Mouse (Mus musculus) adrenal gland (tissue): Measurements from ENCODE around the gene Hcar1.

ENCODE experiments used
- intact Hi-C: fragments of 180-260 bp; cut with DNase I; formaldehyde crosslinking; loops from one replicate; pipeline ENCODE4 v1.15.1; 2025
- long read RNA-seq, 2 experiments: library from polyadenylated mRNA; unstranded; transcript quantifications; one replicate each; pipeline ENCODE4 v2.0.0; 2020; ENCODE audit warnings: borderline replicate concordance in 1 of 2; ENCODE audit not compliant: insufficient replicate concordance in 1 of 2

Hcar1 gene
- long read RNA-seq, experiment 1: 0 reads
- long read RNA-seq, experiment 2: 0 reads

- intact Hi-C loops: no loop called here
Observed at GRCm38 (mm10) chr5:123879928-123880327, at the start of gene Hcar1. Gene Hcar1, minus strand, starts transcription at chr5:123880020.

- intact Hi-C loops: no loop called here
Observed at GRCm38 (mm10) chr5:123927118-123927517, 47.3 kb upstream of the Hcar1 start, which contains the start of gene Gm43518. Gene Gm43518, plus strand, starts transcription at chr5:123927418.

DNA sequence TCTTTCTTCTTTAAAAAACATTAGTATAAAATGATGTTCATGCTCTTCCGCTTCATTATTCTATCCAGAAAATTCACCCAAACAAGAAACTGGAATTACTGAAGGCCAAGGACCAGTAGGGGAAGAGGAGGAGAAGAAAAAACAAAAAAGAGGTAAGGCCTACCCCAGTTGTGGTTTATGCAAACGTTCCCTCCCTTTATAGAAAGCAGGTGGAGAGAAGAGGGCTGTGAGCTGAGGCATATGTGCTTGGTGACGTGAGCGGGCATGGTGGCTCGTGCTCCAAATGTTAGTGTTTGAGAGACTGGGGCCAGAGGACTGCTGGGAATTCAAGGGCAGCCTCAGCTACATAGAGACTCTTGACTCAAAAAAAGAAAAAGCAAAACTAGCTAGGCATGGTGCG lies 42.3 kb upstream of the Hcar1 start:
- intact Hi-C loops: no loop called here

GRCm38 (mm10) chr5:123914852-123915251 lies 35.0 kb upstream of the Hcar1 start:
- intact Hi-C loops: no loop called here

DNA sequence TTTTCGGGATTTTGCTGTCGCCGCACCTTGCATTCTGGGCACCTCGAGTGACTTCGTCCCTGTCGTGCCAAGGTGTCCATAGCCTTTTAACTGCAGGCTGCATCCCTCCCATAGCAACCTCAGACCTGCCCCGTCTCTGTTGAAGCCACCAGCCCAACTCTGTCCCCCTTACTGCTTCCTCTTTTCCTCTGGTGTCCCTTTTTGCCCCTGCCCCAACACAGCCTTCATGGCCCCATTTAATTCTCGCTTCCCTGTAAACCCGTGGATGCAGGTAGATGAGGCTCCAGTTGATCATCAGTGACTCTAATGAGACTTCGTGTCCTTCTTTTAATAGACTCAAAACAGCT lies 27.8 kb upstream of the Hcar1 start:
- intact Hi-C loops: loop anchor here (1.0 to 10.0 kb wide), 3 partner anchors 80 to 283 kb away; partner anchors contain the start of genes Kntc1 and Rsrc2

DNA sequence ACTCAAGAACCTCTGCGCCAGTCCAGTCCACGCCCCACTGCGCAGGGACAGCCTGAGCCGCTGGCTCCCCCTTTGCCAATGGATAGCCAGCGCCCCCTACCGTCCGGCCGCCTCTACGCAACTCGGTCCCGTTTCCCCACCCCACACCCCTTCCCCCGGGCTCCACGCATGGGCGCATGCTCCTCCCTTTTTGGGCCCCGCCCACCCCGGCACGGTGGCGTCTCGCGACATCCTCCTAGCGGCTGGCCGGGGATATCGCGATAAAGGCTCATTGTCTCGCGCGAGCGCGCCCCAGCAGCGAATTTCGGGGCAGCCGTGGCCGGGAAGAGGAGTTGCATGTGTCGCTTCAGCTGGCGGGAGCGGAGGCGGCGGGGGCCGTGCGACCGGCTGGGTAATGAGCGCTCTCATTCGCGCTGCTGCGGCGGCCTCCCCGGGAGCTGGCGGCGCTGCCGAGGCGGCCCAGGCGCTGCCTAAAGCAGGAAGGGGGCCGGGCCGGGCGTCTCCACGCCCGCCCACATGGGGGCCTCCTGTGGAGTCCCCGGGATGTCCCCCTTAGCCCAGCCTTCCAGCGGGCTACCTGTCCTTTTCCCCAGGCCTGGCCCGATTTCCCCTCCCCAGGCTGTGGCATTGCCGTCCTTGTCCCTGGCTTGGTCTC lies 27.3 kb upstream of the Hcar1 start, which contains the start of gene Denr:
Gene Denr, plus strand, starts transcription at position 200 of the 655 bp plus-strand sequence.
- intact Hi-C loops: loop anchor here (1.0 to 10.0 kb wide), 3 partner anchors 80 to 282 kb away; partner anchors contain the start of genes Kntc1 and Rsrc2

DNA sequence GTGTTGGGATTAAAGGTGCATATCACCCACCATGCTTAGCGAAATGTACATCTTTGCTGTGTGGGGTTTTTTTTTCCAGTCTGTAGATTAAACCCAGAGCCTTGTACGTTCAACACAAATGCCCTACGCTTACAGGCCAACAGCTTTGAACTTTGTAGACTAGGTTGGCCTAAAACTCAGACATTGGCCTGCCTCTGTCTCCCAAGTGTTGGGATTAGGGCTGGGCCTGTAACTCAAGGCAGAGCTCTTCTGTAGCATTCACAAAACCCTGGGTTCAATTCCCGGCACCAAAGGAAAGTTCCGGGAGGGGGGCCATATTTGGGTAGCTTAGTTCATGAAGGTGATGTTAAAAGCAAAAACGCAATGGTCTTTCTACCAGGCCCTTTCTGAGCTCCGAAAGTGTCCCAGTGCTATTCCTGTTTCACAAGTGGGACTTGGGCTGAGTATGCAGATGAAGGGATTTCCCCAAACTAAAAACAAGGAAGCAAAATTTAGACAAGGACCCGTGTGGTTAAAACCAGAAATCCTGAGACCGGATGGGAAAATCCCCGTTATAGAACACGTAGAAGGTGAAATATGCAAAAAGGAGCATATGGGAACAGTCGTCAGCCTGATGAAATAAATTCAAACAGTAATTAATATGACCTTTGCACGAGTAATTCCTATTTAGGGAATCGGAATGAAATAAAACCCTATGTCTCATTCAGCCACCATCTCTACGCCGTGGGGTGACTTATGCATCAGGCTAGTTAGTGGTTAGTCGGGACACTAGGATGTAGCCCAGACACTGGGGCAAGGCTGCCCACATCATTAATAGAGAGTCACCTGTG lies 26.5 kb upstream of the Hcar1 start:
- intact Hi-C loops: loop anchor here (5.0 to 10.0 kb wide), 2 partner anchors 79 to 282 kb away; no protein-coding TSS in a partner anchor

DNA sequence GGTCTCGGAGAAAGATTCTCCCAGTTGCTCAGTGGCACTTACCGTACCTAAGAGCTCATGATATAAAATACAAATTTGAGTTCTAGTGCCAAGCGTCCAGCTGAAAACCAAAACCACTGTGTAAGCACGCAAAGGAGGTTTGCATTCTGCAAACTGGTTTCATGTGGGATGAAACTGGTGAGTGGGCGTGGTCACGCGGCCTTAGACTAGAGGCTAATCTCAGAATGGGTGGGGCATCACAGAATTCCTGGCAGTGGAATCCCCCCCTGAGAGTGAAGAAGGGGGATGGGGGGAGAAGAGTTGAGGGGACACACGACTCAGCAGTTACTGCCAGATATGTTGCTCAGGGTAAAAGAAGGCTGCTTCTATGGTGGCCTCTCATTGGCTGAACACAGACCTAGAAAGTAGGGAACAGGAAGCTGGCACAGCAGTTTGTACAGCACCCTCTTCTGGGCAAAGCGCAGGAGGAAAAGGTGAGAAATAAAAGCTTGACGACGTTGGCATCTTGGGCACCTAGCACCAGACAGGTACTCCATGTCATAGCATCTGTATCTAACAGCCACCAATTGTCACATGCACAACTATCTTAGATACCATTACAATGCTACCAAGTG lies 24.3 kb upstream of the Hcar1 start:
- intact Hi-C loops: loop anchor here (10.0 kb wide), 1 partner anchor 279 kb away; no protein-coding TSS in a partner anchor

DNA sequence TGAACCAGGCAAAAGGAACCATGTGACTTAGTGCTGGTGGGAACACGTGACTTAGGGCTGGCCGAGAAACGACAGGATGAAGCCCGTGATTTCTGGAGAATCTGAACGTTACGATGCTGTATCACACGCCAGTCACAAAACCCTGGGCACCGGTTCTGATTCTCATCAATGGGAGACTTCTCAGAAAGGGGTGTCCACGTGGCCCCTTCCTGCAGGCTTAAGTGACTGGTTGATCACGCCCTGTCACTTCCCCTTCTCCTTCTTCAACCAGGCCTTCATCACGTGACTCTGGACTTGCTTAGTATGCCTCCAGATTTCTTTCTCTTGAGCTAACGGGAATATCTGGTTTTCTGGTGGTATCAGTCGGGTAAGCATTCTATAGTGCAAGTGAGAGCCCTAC lies 17.5 kb upstream of the Hcar1 start:
- intact Hi-C loops: no loop called here

DNA sequence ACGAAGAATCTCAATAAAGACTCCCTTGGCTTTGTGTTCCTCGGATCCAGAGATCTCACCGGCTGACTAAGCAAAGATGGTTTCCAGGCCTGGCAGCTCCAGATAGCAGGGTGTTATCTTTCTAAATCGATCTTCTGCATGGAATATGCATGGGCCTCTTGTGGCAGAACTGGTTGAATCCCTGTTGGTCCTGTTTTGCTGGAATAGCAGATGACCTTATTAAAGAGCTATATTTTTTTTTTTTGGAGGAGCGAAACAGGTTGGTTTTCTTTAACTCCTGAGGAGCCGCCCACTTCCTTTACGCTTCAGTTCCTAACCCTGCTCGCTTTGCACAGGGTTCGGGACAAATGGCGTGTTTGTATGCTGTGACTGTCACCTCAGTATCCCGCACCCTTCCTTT lies 16.6 kb upstream of the Hcar1 start:
- intact Hi-C loops: no loop called here

- intact Hi-C loops: no loop called here
Observed at GRCm38 (mm10) chr5:123893520-123893919, 13.7 kb upstream of the Hcar1 start.

DNA sequence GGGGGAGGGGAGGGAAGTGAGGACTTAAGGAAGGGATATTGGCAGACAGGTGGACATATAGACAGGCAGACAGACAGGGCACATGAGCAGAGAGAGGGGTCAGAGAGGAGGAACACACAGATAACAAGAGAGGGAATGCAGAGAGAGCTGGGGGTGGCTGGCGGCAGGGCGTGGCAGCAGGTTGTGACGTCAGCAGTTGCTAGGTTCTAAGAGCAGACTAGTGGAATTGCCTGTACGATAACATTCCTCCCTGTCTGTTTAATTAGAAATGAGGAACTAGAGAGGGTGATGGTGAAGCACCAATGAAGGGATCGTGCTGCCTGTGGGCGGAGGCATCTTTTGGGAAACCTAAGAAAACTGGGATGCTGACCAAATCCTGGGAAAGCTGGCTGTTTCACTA lies 11.8 kb upstream of the Hcar1 start:
- intact Hi-C loops: no loop called here

DNA sequence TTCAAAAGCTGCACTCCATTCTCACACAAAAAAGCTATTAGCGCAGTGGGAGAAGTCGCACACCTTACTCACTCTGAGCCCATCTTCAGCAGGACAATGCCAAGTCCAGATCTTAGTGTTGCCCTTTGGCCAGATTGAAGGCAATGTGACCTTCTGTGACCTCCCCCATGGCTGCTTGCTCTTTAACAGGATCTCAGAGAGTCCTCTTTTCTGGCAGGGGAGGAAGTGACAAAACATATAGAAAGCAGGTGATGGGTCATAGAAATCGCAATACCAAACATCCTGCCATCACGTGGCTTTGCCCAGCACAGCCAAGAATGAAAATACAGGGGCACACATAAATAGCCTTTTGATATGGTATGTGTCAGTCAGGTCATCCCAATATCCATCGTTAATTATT lies 11.2 kb upstream of the Hcar1 start:
- intact Hi-C loops: no loop called here

DNA sequence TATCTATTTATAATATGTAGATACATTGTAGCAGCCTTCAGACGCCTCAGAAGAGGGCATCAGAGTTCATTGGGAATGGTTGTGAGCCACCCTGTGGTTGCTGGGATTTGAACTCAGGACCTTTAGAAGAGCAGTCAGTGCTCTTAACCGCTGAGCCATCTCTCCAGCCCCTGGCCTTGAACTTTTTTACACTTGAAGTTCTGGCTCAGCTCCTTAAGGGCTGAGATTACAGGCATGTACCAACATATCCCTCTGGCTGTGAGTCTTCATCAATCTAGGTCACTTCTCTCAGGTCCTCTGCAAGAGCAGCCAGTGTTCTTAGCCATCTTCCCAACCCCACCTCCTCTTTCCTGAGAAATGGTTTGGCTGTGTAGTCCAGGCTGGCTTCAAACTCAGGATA lies 10.5 kb upstream of the Hcar1 start:
- intact Hi-C loops: no loop called here

- intact Hi-C loops: no loop called here
Observed at GRCm38 (mm10) chr5:123886365-123886764, 6.5 kb upstream of the Hcar1 start.

- intact Hi-C loops: no loop called here
Observed at GRCm38 (mm10) chr5:123884332-123884731, 4.5 kb upstream of the Hcar1 start.

DNA sequence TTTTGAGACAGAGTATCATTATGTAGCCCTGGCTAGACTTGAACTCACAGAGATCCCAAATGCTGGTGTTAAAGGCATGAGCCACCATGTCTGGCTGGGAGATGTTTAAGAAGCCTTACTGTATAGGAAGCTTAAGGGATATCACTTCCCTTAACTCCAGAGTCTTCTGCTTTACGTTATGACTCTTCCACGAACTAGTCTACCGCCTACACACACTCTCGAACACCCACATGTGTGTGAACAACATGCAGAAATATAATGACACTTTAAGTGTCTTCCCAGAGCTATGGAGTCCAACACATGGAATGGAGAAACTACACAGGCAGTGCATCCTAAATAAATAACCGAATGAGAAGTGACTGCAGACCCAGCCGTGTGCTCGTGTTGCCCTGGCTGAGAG lies 4.1 kb upstream of the Hcar1 start:
- intact Hi-C loops: no loop called here

DNA sequence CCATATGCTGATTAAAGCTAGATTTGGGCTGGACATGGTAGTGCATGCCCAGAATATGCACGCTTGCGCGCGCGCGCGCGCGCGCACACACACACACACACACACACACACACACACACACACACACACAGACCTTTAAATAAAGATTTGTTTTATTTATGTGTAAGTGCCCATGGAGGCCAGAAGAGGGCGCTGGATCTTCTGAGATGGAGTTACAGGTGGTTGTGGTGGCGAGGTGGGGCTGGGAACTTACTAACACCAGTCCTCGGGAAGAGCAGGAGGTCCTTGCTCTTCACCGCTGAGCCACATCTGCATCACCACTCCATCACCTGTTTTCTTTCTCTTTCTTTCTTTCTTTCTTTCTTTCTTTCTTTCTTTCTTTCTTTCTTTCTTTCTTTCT lies 958 bp upstream of the Hcar1 start:
- intact Hi-C loops: no loop called here

DNA sequence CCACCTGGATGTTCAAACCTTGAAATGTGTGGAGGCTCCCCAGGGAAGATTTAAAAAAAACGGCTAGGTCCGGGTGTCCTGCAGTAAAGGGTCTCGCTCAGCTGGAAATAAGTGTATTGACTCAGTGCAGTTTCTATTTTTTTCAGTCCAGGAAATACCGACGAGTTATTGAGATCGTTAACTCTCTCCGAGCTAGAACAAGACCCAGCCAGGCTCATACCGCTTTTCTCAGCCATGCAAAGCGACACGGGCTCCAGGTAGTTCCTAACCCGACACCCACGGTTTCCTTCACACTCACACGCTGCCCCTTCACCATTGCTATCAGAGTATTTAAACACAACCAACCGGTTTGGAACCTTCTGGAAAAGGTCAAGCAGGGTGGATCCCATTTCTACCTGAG lies 1.8 kb downstream of the Hcar1 start:
- intact Hi-C loops: no loop called here

GRCm38 (mm10) chr5:123874177-123874576 lies 5.6 kb downstream of the Hcar1 start:
- intact Hi-C loops: no loop called here

DNA sequence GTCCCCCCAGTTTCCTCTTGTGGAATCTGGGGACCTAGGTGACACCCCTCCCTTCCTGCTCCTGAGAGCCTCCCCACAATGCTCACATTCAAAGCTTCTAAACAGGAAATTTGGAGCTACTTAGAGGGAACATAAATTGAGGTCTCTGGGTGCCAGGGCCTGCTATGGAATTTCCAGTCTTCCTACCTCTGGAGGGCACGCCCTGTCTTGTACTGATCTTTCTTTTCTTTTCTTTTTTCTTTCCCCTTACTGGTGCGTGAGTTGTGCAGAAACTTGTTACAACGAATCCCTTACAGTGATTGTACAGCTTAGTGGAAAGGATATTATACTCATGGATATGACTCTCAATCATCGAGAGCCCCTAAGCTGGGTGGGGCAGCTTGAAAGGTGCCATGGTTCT lies 10.2 kb downstream of the Hcar1 start:
- intact Hi-C loops: no loop called here

DNA sequence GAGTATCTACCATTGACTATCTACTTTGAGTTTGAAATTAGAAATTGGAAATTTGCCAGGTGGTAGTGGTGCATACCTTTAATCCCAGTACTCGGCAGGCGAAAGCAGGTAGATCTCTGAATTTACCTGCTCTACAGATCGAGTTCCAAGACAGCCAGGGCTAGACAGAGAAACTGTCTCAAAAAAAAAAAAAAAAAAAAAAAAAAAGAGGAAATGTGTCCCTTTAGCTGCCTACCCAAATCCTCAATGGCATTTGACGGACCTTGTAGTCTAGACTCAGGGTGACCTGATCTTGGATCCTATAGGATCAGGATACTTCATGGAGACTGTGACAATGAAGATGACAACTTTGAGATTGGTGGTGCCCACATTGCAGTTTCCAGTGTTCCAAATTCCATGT lies 13.4 kb downstream of the Hcar1 start:
- intact Hi-C loops: no loop called here
